Mouse (Mus musculus): ENCODE measurements at regions not wholly inside any gene's neighbourhood (a gene's known extent, or its start where the extent isn't known, plus 50 kb on each side); places are given as distances from the start of the nearest gene placed in this dataset.

DNA sequence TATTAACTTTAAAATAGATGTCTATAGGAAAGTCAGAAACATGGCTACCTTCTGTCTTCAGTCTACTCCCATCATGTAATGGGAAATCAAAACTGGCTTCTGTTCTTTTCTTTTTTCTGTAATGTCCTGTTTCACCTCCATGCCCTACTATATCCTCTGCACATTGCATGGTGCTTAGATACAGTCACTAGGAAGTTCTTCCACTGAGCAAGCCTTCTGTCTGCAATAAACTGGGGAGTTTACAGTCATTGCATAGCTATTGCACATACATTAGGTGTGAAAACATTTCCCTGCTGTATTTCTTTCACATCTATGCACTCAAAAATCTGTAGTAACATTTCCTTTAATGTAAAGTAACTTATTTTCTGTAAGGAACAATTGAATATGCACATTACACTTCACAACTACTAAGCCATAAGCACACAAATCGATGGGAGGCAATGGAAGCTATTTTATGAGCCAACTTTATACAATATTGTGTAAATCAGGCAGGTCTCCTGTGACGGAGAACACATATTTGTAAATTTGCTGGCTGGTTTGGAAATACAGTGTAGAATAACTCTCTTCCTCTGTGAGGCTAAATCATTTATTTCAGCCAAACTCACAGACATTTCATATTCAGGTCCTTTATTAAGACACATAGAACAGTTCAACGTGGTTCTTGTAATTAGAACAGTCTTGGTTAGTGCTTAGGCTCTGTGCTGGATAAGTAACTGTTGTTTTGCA lies 60.6 kb upstream of the Inhba start:
- WGBS, result 80% methylated on average over 3 of the region's 3 CpGs
- no peak for DNase-seq
- H3K4me3 ChIP-seq (replicated peaks; ENCODE audit: low read depth, low read length), result no peak overlapping the region
- no peaks in the 10 kb centered on the region for H3K4me1 ChIP-seq (ENCODE audit: control insufficient read depth, insufficient read depth, low read length)
- no peak overlapping the region for H3K4me2 ChIP-seq (ENCODE audit: low read length)
- H3K36me3 ChIP-seq (ENCODE audit: control insufficient read depth, insufficient read depth, low read length), result no peaks in the 10 kb centered on the region
- no peak overlapping the region for H3K9ac ChIP-seq (replicated peaks; ENCODE audit: low read length)
- no peaks in the 10 kb centered on the region for H3K27me3 ChIP-seq (ENCODE audit: control insufficient read depth, insufficient read depth, low read length)
- ATAC-seq (ENCODE audit: low FRiP score, low TSS enrichment), result no peak
- H3K9me3 ChIP-seq (ENCODE audit: control insufficient read depth, low read length), result no peaks in the 10 kb centered on the region
- H3K27ac ChIP-seq (replicated peaks; ENCODE audit: low read depth, low read length), result no peak overlapping the region
